Mouse (Mus musculus): ENCODE results near the gene Prim2.

The Prim2 gene

GRCm38 (mm10) chr1:33556638-33557037 is 113.0 kb downstream of the Prim2 start:
- DNase-seq (ENCODE audit: low spot score in 2 of 2), result no peak

- no peak for DNase-seq (ENCODE audit: low spot score in 2 of 2)
Observed at GRCm38 (mm10) chr1:33555626-33556025, 114.0 kb downstream of the Prim2 start.

GRCm38 (mm10) chr1:33551350-33551749 is 118.2 kb downstream of the Prim2 start:
- no peak for DNase-seq (ENCODE audit: low spot score in 2 of 2)

- DNase-seq (ENCODE audit: low spot score in 2 of 2), result no peak
Observed at GRCm38 (mm10) chr1:33541708-33542107, 127.9 kb downstream of the Prim2 start.

GRCm38 (mm10) chr1:33537948-33538347 is 131.6 kb downstream of the Prim2 start:
- DNase-seq (ENCODE audit: low spot score in 2 of 2), result no peak

- no peak for DNase-seq (ENCODE audit: low spot score in 2 of 2)
Observed at GRCm38 (mm10) chr1:33536272-33537004, 133.2 kb downstream of the Prim2 start.

- DNase-seq (ENCODE audit: low spot score in 2 of 2), result no peak
Observed at GRCm38 (mm10) chr1:33535140-33535686, 134.4 kb downstream of the Prim2 start.

GRCm38 (mm10) chr1:33531860-33532259 is 137.7 kb downstream of the Prim2 start:
- no peak for DNase-seq (ENCODE audit: low spot score in 2 of 2)

GRCm38 (mm10) chr1:33531097-33531856 is 138.3 kb downstream of the Prim2 start:
- peak in 1 of 2 experiments; percentile 11 for DNase-seq (ENCODE audit: low spot score in 2 of 2)

- DNase-seq (ENCODE audit: low spot score in 2 of 2), result no peak
Observed at GRCm38 (mm10) chr1:33530491-33530890, 139.1 kb downstream of the Prim2 start.

GRCm38 (mm10) chr1:33529543-33530232 is 139.9 kb downstream of the Prim2 start:
- DNase-seq (ENCODE audit: low spot score in 2 of 2), result peak in 1 of 2 experiments; percentile 43

- DNase-seq (ENCODE audit: low spot score in 2 of 2), result no peak
Observed at GRCm38 (mm10) chr1:33527352-33527863, 142.2 kb downstream of the Prim2 start.

GRCm38 (mm10) chr1:33523223-33523622 is 146.4 kb downstream of the Prim2 start:
- DNase-seq (ENCODE audit: low spot score in 2 of 2), result peak in 1 of 2 experiments; percentile 30

GRCm38 (mm10) chr1:33515124-33515523 is 154.5 kb downstream of the Prim2 start:
- no peak for DNase-seq (ENCODE audit: low spot score in 2 of 2)

GRCm38 (mm10) chr1:33511310-33511709 is 158.3 kb downstream of the Prim2 start:
- DNase-seq (ENCODE audit: low spot score in 2 of 2), result no peak

GRCm38 (mm10) chr1:33504371-33504770 is 165.2 kb downstream of the Prim2 start:
- no peak for DNase-seq (ENCODE audit: low spot score in 2 of 2)

GRCm38 (mm10) chr1:33502890-33503289 is 166.7 kb downstream of the Prim2 start:
- DNase-seq (ENCODE audit: low spot score in 2 of 2), result no peak

GRCm38 (mm10) chr1:33502298-33502697 is 167.3 kb downstream of the Prim2 start:
- DNase-seq (ENCODE audit: low spot score in 2 of 2), result no peak

GRCm38 (mm10) chr1:33500111-33500510 is 169.5 kb downstream of the Prim2 start:
- no peak for DNase-seq (ENCODE audit: low spot score in 2 of 2)

GRCm38 (mm10) chr1:33499603-33500002 is 170.0 kb downstream of the Prim2 start:
- DNase-seq (ENCODE audit: low spot score in 2 of 2), result no peak

GRCm38 (mm10) chr1:33496128-33496527 is 173.5 kb downstream of the Prim2 start:
- no peak for DNase-seq (ENCODE audit: low spot score in 2 of 2)

GRCm38 (mm10) chr1:33495586-33495985 is 174.0 kb downstream of the Prim2 start:
- DNase-seq (ENCODE audit: low spot score in 2 of 2), result no peak

Data from left cerebral cortex, adult 9 months (tissue).